Mouse (Mus musculus): ENCODE data around the gene S100g.

Gene S100g

DNA sequence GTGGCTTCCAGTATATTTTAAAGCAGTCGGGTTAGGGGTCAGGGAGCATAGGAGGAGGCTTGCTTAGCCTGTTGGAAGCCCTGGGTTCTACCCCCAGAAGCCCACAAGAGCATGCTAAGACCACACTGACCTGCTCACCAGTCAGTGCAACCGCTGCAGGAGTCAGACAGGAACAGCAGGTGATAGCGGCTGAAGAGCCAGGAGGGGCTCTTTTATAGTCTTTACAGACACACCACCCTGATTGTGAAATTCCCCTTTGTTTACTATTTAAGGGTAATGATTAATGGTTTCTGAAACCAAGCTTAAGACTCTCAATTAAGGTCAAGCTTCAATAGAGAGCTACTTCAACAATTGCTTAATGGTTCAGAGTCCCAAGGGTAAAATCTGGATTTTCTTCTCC is at the start of gene S100g:
Gene S100g (minus strand): TSS at position 217 of the 400 bp plus-strand sequence.
- DNase-seq (ENCODE audit: extremely low spot score, low read depth, low spot score): no peak

DNA sequence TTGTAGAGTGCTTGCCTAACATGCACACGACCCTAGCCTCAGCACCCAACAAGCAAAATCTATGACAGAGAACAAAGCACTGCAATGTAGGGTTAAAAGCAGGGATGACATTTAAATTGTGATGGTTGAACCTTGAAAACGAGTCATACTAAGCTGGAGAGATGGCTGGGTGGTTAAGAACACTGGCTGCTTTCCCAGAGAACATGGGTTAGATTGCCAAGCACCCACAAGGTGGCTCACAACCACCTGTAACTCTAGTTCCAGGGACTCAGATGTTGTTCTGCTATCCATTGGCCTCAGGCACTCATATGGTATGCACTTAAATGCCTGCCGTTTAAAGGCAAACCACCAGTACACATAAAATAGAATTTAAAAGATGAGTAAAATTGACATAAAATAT is 27.7 kb upstream of the S100g start:
- DNase-seq (ENCODE audit: extremely low spot score, low read depth, low spot score): no peak

- DNase-seq (ENCODE audit: extremely low spot score, low read depth, low spot score): no peak
Observed at GRCm38 (mm10) chrX:162991396-162991795, 27.0 kb upstream of the S100g start.

- DNase-seq (ENCODE audit: extremely low spot score, low read depth, low spot score): no peak
Observed at GRCm38 (mm10) chrX:162986876-162987495, 22.6 kb upstream of the S100g start.

- no peak for DNase-seq (ENCODE audit: extremely low spot score, low read depth, low spot score)
Observed at GRCm38 (mm10) chrX:162976194-162976593, 11.8 kb upstream of the S100g start.

- DNase-seq (ENCODE audit: extremely low spot score, low read depth, low spot score): no peak
Observed at GRCm38 (mm10) chrX:162967456-162967855, 3.1 kb upstream of the S100g start.

GRCm38 (mm10) chrX:162963840-162964239 is 559 bp downstream of the S100g start:
- DNase-seq (ENCODE audit: extremely low spot score, low read depth, low spot score): no peak

DNA sequence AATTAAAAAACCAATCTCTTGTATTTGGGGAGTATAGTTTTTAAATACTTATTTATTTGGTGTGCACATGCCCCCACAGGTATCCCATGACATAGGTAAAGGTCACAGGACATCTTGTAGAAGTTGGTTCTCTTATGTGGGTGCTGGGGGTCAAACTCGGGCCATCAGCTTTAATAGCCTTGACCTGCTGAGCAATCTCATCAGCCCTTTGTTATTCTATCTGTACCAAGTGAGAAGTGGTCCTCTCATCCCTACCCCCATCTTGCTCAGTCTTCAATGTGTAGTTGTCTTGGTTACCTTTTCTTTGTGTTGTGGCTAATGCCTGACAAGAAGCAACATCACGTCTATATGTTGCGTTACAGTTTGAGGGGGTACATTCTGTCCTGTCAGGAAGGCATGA is 6.5 kb downstream of the S100g start:
- DNase-seq (ENCODE audit: extremely low spot score, low read depth, low spot score): no peak

- no peak for DNase-seq (ENCODE audit: extremely low spot score, low read depth, low spot score)
Observed at GRCm38 (mm10) chrX:162949811-162950439, 14.5 kb downstream of the S100g start.

DNA sequence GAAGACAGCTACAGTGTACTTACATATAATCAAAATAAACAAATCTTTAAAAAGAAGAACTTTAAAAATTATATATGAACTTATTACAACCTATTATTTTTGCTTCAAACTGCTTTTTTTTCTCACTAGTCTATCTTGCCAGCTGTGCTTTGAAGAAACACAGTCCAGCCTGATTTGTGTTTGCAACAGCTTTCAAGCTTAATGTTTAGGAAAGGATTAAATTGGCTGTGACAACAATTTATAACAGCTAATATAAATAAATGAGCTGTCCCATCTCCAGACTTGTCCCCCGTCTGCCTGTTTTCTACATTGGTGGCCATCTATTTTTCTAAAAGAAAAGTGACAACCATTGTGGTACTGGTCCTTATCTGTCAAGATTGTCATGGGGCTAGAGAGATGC is 22.4 kb downstream of the S100g start:
- no peak for DNase-seq (ENCODE audit: extremely low spot score, low read depth, low spot score)

- no peak for DNase-seq (ENCODE audit: extremely low spot score, low read depth, low spot score)
Observed at GRCm38 (mm10) chrX:162931467-162931866, 32.9 kb downstream of the S100g start.

DNA sequence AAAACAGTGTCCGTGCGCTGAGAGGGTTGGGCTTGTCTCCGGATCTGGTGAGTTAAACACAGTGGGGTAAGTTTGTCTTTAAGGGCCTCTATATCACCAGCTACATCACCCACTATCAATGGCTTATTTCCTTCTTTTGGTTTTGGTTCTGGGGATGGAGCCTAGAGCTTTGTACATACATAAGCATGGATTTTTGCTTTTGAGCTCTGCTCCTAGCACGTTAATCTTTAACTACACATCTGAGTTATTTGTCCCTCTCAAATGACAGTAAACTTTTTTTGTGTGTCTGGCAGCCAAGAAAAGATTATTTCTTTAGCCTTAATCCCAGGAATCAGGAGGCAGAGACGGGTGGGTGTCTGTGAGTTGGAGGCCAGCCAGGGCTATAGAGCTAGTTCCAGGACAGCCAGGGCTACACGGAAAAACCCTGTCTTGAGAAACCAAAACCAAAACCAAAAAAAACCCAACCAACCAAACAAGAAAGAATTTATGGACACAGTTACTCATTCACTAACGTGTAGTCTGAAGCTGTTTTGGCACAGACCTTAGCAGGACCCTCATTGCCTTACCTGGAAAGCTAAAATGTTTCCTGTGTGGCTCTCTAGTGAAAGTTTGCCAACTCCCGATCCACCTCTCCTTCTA is 42.8 kb downstream of the S100g start:
- DNase-seq (ENCODE audit: extremely low spot score, low read depth, low spot score): no peak

DNA sequence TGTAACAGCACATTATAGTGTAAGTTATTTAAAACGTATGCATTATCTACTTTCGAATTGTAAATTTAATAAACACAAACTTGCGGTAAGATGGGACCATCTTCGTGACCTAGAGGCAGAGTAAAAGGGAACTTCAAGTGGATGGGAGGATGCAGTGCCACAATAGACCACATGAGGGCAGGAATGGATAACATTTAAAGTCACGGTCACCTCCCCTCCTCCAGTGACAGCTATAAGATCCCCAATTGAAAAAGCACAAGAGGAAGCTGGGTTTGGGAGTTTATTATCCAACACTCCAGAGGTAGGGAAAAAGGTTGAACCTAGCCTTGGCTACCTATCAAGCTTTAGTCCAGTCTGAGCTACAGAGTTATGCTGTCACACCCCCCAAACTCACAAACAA is 48.7 kb downstream of the S100g start:
- DNase-seq (ENCODE audit: extremely low spot score, low read depth, low spot score): no peak

GRCm38 (mm10) chrX:162913651-162914050 is 50.7 kb downstream of the S100g start:
- no peak for DNase-seq (ENCODE audit: extremely low spot score, low read depth, low spot score)

Data from hindlimb bud, embryonic 11.5 days (tissue).